Mouse (Mus musculus): ENCODE data around the gene Art3. TPM values are rescaled to one million over a fixed set of nuclear protein-coding genes. Genes with fewer than 3 reads are reported as not detected.

Gene Art3
- total RNA-seq, 1 experiment from 2014 or later: not detected

GRCm38 (mm10) chr5:92393863-92394262 is 62.2 kb downstream of the Art3 start:
- peak; percentile 27 to 37; a peak in 3 of 4 replicates for ATAC-seq (replicated peaks in 1 of 2; ENCODE audit: insufficient read depth in 1 of 2, low FRiP score in 2 of 2, low TSS enrichment in 1 of 2, low read depth in 1 of 2, poor library complexity in 2 of 2, severe bottlenecking in 2 of 2)

- ATAC-seq (replicated peaks in 1 of 2; ENCODE audit: insufficient read depth in 1 of 2, low FRiP score in 2 of 2, low TSS enrichment in 1 of 2, low read depth in 1 of 2, poor library complexity in 2 of 2, severe bottlenecking in 2 of 2): no peak
These were observed 64.1 kb downstream of the Art3 start for GRCm38 (mm10) chr5:92395764-92396163.

- ATAC-seq (replicated peaks in 1 of 2; ENCODE audit: insufficient read depth in 1 of 2, low FRiP score in 2 of 2, low TSS enrichment in 1 of 2, low read depth in 1 of 2, poor library complexity in 2 of 2, severe bottlenecking in 2 of 2): no peak
These were observed 64.8 kb downstream of the Art3 start for GRCm38 (mm10) chr5:92396476-92396875.

- peak; percentile 91 to 94 for ATAC-seq (replicated peaks in 1 of 2; ENCODE audit: insufficient read depth in 1 of 2, low FRiP score in 2 of 2, low TSS enrichment in 1 of 2, low read depth in 1 of 2, poor library complexity in 2 of 2, severe bottlenecking in 2 of 2)
These were observed 66.5 kb downstream of the Art3 start for GRCm38 (mm10) chr5:92398153-92398552.

- ATAC-seq (replicated peaks in 1 of 2; ENCODE audit: insufficient read depth in 1 of 2, low FRiP score in 2 of 2, low TSS enrichment in 1 of 2, low read depth in 1 of 2, poor library complexity in 2 of 2, severe bottlenecking in 2 of 2): no peak
These were observed 71.2 kb downstream of the Art3 start for GRCm38 (mm10) chr5:92402816-92403215.

GRCm38 (mm10) chr5:92403562-92404399 is 72.2 kb downstream of the Art3 start:
- no peak for ATAC-seq (replicated peaks in 1 of 2; ENCODE audit: insufficient read depth in 1 of 2, low FRiP score in 2 of 2, low TSS enrichment in 1 of 2, low read depth in 1 of 2, poor library complexity in 2 of 2, severe bottlenecking in 2 of 2)

- no peak for ATAC-seq (replicated peaks in 1 of 2; ENCODE audit: insufficient read depth in 1 of 2, low FRiP score in 2 of 2, low TSS enrichment in 1 of 2, low read depth in 1 of 2, poor library complexity in 2 of 2, severe bottlenecking in 2 of 2)
These were observed 72.7 kb downstream of the Art3 start for GRCm38 (mm10) chr5:92404400-92404678.

GRCm38 (mm10) chr5:92409361-92410155 is 77.9 kb downstream of the Art3 start:
- ATAC-seq (replicated peaks in 1 of 2; ENCODE audit: insufficient read depth in 1 of 2, low FRiP score in 2 of 2, low TSS enrichment in 1 of 2, low read depth in 1 of 2, poor library complexity in 2 of 2, severe bottlenecking in 2 of 2): no peak; a peak in 1 of 4 replicates

GRCm38 (mm10) chr5:92410486-92410885 is 78.9 kb downstream of the Art3 start:
- ATAC-seq (replicated peaks in 1 of 2; ENCODE audit: insufficient read depth in 1 of 2, low FRiP score in 2 of 2, low TSS enrichment in 1 of 2, low read depth in 1 of 2, poor library complexity in 2 of 2, severe bottlenecking in 2 of 2): no peak

GRCm38 (mm10) chr5:92411461-92412140 is 80.0 kb downstream of the Art3 start:
- no peak for ATAC-seq (replicated peaks in 1 of 2; ENCODE audit: insufficient read depth in 1 of 2, low FRiP score in 2 of 2, low TSS enrichment in 1 of 2, low read depth in 1 of 2, poor library complexity in 2 of 2, severe bottlenecking in 2 of 2)

GRCm38 (mm10) chr5:92413271-92413981 is 81.8 kb downstream of the Art3 start:
- no peak for ATAC-seq (replicated peaks in 1 of 2; ENCODE audit: insufficient read depth in 1 of 2, low FRiP score in 2 of 2, low TSS enrichment in 1 of 2, low read depth in 1 of 2, poor library complexity in 2 of 2, severe bottlenecking in 2 of 2)

GRCm38 (mm10) chr5:92413982-92414375 is 82.4 kb downstream of the Art3 start:
- ATAC-seq (replicated peaks in 1 of 2; ENCODE audit: insufficient read depth in 1 of 2, low FRiP score in 2 of 2, low TSS enrichment in 1 of 2, low read depth in 1 of 2, poor library complexity in 2 of 2, severe bottlenecking in 2 of 2): no peak

- ATAC-seq (replicated peaks in 1 of 2; ENCODE audit: insufficient read depth in 1 of 2, low FRiP score in 2 of 2, low TSS enrichment in 1 of 2, low read depth in 1 of 2, poor library complexity in 2 of 2, severe bottlenecking in 2 of 2): no peak
These were observed 92.5 kb downstream of the Art3 start for GRCm38 (mm10) chr5:92424126-92424525.

GRCm38 (mm10) chr5:92430723-92431122 is 99.1 kb downstream of the Art3 start:
- ATAC-seq (replicated peaks in 1 of 2; ENCODE audit: insufficient read depth in 1 of 2, low FRiP score in 2 of 2, low TSS enrichment in 1 of 2, low read depth in 1 of 2, poor library complexity in 2 of 2, severe bottlenecking in 2 of 2): no peak

- ATAC-seq (replicated peaks in 1 of 2; ENCODE audit: insufficient read depth in 1 of 2, low FRiP score in 2 of 2, low TSS enrichment in 1 of 2, low read depth in 1 of 2, poor library complexity in 2 of 2, severe bottlenecking in 2 of 2): no peak
These were observed 100.0 kb downstream of the Art3 start for GRCm38 (mm10) chr5:92431611-92432010.

GRCm38 (mm10) chr5:92434070-92434469 is 102.4 kb downstream of the Art3 start:
- ATAC-seq (replicated peaks in 1 of 2; ENCODE audit: insufficient read depth in 1 of 2, low FRiP score in 2 of 2, low TSS enrichment in 1 of 2, low read depth in 1 of 2, poor library complexity in 2 of 2, severe bottlenecking in 2 of 2): no peak

GRCm38 (mm10) chr5:92434571-92434985 is 103.0 kb downstream of the Art3 start:
- no peak; a peak in 1 of 4 replicates for ATAC-seq (replicated peaks in 1 of 2; ENCODE audit: insufficient read depth in 1 of 2, low FRiP score in 2 of 2, low TSS enrichment in 1 of 2, low read depth in 1 of 2, poor library complexity in 2 of 2, severe bottlenecking in 2 of 2)
